Mouse (Mus musculus): ENCODE measurements at regions not wholly inside any gene's neighbourhood (a gene's known extent, or its start where the extent isn't known, plus 50 kb on each side); places are given as distances from the start of the nearest gene placed in this dataset.

DNA sequence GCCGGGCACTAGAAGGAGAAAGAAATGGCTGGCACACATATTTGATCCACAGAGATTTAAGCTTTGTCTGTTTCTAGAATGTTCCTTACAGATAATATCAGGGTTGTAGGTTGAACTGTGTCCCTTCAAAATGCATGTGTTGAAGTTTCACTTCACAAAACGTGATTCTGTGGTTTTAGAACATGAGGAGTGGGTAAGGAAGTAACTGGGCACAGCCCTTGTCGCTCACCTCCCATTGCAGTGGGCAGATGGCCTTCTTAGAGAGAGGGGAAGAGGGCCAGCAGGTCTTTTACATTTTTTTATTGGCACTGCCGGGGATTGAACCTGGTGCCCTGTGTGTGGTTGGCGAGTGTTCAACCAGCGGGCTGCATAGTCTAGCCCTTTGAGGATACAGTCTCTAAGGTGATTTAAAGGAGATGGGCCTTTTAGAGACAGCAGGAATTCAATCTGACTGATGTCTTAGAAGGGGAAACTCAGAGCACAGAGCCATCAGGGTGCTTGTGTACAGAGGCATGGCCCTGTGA is 64.0 kb upstream of the Gjb5 start:
- DNase-seq (ENCODE audit: low read depth, low spot score), result no peak

DNA sequence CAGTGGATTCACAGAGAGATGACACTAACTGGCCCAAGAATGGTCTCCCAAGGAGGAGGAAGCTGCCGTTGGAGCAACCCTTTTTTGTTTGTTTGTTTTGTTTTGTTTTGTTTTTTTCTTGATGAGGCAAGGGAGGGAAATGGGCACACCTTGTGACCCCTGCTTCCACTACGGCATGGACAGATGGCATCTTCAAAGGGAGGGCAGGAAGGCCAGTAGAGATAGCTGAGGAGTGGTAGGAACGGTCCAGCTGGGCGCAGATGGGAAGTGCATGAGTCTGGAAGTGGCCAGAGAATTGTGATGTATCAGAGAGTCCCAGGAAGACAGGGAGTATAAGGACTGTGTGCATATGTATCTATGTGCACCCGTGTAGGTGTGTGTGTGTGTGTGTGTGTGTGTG is 63.1 kb upstream of the Gjb5 start:
- DNase-seq (ENCODE audit: low read depth, low spot score), result no peak

DNA sequence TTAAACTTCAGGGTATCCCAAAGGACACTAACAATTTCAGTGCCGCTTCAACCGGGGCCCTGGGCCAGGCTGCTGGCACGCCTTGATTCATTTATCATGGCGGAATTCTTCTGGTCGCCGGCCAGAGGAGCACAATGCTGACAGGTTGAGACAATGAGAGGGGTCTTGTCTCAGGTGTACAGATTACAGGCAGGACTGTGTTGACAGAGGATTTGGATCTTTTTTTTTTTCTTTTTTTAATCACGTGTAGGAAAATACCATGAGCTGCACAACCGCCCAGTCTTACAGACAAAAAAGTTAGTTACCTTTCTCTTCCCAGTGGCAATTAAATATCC is 61.8 kb upstream of the Gjb5 start:
- DNase-seq (ENCODE audit: low read depth, low spot score), result no peak

DNA sequence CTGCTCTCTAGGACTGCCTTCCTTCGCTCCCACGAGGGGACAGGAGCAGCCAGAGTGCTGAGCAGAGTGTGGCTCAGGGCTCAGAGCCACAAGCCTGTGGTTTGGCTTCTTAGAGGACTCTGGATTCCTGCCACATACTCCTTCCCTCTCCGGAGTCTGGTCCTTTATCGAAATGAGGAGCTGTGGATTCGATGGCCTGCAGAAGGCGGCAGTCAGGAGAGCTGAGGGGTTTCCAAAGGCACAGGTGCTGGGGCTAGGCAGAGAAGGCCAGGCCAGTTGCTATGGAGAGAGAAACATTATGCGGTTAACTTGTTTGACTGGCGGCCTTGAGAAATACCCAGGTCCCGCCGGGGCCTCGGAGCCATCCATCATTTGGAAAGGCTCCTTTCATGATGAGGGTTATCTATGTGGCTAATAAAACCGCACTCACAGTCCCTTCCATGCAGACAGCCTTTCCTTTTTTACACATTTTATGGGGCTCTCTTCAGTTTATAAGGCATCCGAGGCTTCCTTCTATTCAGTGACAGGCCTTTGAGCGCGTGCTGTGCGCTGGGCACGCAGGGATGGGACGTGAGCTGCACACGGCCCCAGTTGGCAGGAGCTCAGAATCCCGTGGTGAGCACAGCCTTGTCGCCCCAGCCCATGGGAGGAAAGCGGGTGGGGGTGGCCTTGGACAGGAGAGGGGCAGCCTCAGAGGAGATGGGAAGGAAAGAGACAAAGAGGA is 61.2 kb upstream of the Gjb5 start:
- peak; percentile 56 for DNase-seq (ENCODE audit: low read depth, low spot score)

DNA sequence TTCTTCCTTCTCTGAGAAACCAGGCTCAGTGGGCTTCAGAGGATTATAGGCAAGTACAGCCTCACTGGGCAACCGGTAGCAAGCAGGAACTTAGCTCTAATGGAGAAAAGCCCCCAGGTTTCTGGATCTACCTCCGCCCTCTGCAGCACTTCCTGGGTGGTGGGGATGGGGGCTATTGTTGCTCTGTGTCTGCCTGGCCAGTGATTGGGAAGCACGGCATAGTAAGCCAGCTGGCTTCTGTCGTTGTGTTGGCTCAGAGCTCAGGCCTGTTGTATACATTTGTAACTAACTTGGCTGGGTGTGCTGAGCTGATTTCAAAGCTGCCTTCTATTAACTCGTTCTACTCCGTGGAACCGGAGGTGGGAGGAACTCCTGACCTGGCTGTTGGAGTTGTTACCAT is 58.9 kb upstream of the Gjb5 start:
- no peak for DNase-seq (ENCODE audit: low read depth, low spot score)

DNA sequence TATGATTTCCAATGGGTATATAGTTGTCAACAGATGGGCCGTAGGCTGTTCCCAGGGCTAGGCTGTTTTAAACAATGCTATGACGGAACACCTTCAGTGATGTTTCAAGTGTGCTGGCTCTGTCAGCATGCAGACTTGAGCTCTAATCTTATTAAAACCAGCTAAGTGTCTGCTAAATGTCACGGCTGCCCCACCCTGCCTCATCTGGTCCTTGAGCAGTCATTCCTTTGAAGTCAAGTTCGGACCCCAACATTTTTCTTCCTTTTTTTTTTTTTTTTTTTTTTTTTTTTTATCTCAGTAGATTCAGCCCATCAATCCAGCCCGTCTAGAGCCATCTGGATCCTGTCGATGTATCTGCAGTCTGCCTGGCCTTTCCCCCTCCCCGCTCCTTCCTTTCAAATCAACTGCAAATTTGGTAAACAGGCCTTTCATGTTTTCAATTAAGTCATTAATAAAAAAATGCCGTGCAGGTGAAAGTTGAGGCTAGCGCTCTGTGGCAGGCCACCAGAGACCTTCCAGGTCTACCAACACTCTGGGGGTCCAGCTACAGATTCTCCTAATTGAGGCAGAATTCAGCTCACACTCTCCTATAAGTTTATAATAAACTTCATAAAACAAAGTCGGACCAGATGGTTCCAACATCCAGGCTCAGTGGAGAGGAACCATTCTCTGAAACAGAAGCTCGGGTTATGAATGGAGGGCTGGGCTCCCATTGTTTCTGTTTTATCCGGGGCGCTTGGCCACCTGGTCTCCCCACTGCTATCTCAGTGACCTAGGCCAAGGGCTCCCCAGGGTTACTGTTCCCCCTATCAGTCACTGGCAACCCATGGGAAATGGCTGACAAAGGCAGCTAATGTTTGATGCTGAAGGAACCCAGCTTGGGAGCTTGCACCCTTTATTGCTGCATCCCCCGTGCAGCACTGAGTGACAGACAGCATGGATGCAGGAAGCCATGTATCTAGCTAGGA is 56.3 kb upstream of the Gjb5 start:
- no peak for DNase-seq (ENCODE audit: low read depth, low spot score)

All from ZHBTc4 (cell line).